14 mouse cellular contexts compared by ENCODE assay signal in genomic region chr7:134139291-134139949, GRCm38 (mm10).
DNase-seq lines count a peak whose midpoint lies in the region; ATAC-seq lines count a peak whose summit lies in the region.
"Had no signal": no experiment of that assay in that cellular context is flagged by ENCODE, and none has a peak within 500 bp of the region (broad histone marks: within the 10 kb centered on the region; RNA-seq: fewer than 3 reads in every experiment).

No protein-coding gene starts in this region.

- no peaks in the 10 kb centered on the region for H3K9me3 ChIP-seq in kidney, embryonic 15.5 days (replicated peaks)
- no peaks in the 10 kb centered on the region for H3K9me3 ChIP-seq in neural tube, embryonic 11.5 days (ENCODE audit: control insufficient read depth, low read length)
- H3K9me3 ChIP-seq: embryonic facial prominence, embryonic 12.5 days; stomach, embryonic 15.5 days had no signal

- H3K4me1 ChIP-seq in kidney, embryonic 15.5 days = 0 out of 2 replicates have a peak, but pooled peaks cover 3% of the 10 kb centered on the region
- no peaks in the 10 kb centered on the region for H3K4me1 ChIP-seq in neural tube, embryonic 11.5 days (ENCODE audit: control insufficient read depth, insufficient read depth, low read length)
- no peaks in the 10 kb centered on the region; the same call in 1 of the 2 replicates for H3K4me1 ChIP-seq in brown adipose tissue, adult 24 weeks (ENCODE audit: control insufficient read depth, insufficient read depth, insufficient read length, low read length)
- H3K4me1 ChIP-seq: embryonic facial prominence, embryonic 12.5 days; megakaryocyte, embryonic 14.5 days; stomach, embryonic 15.5 days had no signal

- WGBS in kidney, embryonic 15.5 days = 51% methylated on average over 4 of the region's 4 CpGs
- 61% methylated on average over 4 of the region's 4 CpGs for WGBS in neural tube, embryonic 11.5 days

- no peaks in the 10 kb centered on the region for H3K27me3 ChIP-seq in kidney, embryonic 15.5 days
- no peaks in the 10 kb centered on the region for H3K27me3 ChIP-seq in neural tube, embryonic 11.5 days (ENCODE audit: control insufficient read depth, insufficient read depth, low read length)
- H3K27me3 ChIP-seq: embryonic facial prominence, embryonic 12.5 days; megakaryocyte, embryonic 14.5 days; stomach, embryonic 15.5 days had no signal

- no peak overlapping the region for H3K4me2 ChIP-seq in kidney, embryonic 15.5 days
- no peak overlapping the region for H3K4me2 ChIP-seq in neural tube, embryonic 11.5 days (ENCODE audit: low read depth)
- H3K4me2 ChIP-seq: embryonic facial prominence, embryonic 12.5 days; stomach, embryonic 15.5 days had no signal

- no peak overlapping the region for H3K27ac ChIP-seq in kidney, embryonic 15.5 days
- H3K27ac ChIP-seq in neural tube, embryonic 11.5 days (ENCODE audit: low read depth, low read length) = no peak overlapping the region
- peak overlapping the region; percentile 45 for H3K27ac ChIP-seq in brown adipose tissue, adult 24 weeks (replicated peaks; ENCODE audit: low read depth, low read length)
- H3K27ac ChIP-seq: embryonic facial prominence, embryonic 12.5 days; stomach, embryonic 15.5 days had no signal

- H3K36me3 ChIP-seq in kidney, embryonic 15.5 days = no peaks in the 10 kb centered on the region
- H3K36me3 ChIP-seq in neural tube, embryonic 11.5 days (ENCODE audit: control insufficient read depth, insufficient read depth, low read length) = no peaks in the 10 kb centered on the region
- H3K36me3 ChIP-seq: embryonic facial prominence, embryonic 12.5 days; G1E; stomach, embryonic 15.5 days had no signal

- peak; percentile 10 for DNase-seq in kidney, adult 11 months
- DNase-seq in neural tube, embryonic 11.5 days (ENCODE audit: low spot score) = peak; percentile 19
- no peak for DNase-seq in neural tube, embryonic 10.5 days (ENCODE audit: extremely low spot score, low spot score)
- peak; percentile 22 for DNase-seq in testis, postnatal 14 days (ENCODE audit: low spot score)
- no peak for DNase-seq in cerebellum, postnatal 10 days
- DNase-seq: cerebellum, adult 9-10 months; liver, postnatal 0 days; thymus, postnatal 36 days had no signal

- no peak overlapping the region for H3K9ac ChIP-seq in kidney, embryonic 15.5 days
- H3K9ac ChIP-seq in neural tube, embryonic 11.5 days (ENCODE audit: low read length) = no peak overlapping the region
- H3K9ac ChIP-seq: embryonic facial prominence, embryonic 12.5 days; liver, postnatal 0 days; stomach, embryonic 15.5 days had no signal

- H3K4me3 ChIP-seq in kidney, embryonic 15.5 days (replicated peaks) = no peak overlapping the region
- no peak overlapping the region for H3K4me3 ChIP-seq in neural tube, embryonic 11.5 days (ENCODE audit: low read depth, low read length)
- no peak overlapping the region for H3K4me3 ChIP-seq in brown adipose tissue, adult 24 weeks (ENCODE audit: insufficient read depth, low read depth, low read length)
- H3K4me3 ChIP-seq: embryonic facial prominence, embryonic 12.5 days; megakaryocyte, embryonic 14.5 days; stomach, embryonic 15.5 days had no signal

- no peak for ATAC-seq in kidney, embryonic 15.5 days (replicated peaks; ENCODE audit: low FRiP score)
- ATAC-seq in neural tube, embryonic 11.5 days (ENCODE audit: insufficient read depth, low FRiP score, low TSS enrichment) = no peak
- ATAC-seq: liver, postnatal 0 days had no signal

Comparison
In these comparisons a context has a peak if more than half of its experiments do, and no peak if none do; other contexts are left out.
1. DNase-seq: peak in kidney, adult 11 months (single experiment), neural tube, embryonic 11.5 days (single experiment) and testis, postnatal 14 days (single experiment); none in neural tube, embryonic 10.5 days (single experiment) and cerebellum, postnatal 10 days (0 of 2).